Mouse (Mus musculus) kidney, postnatal 36 days (tissue): Measurements from ENCODE around the gene Hsd11b1.
A peak's percentile ranks its signal among the peaks of the same experiment; 100 is the strongest.

Experiments used
- DNase-seq, 2 experiments: peaks; one replicate each; pipeline ENCODE4 v3.0.0; 2021 to 2022; ENCODE audit warnings: mixed read lengths in 2 of 2

Gene Hsd11b1

GRCm38 (mm10) chr1:193263955-193264598 is at the start of gene Hsd11b1:
Gene Hsd11b1, minus strand, starts transcription at chr1:193264075.
- no peak for DNase-seq

- DNase-seq, result peak; percentile 84 to 89
Observed at GRCm38 (mm10) chr1:193311596-193311995, 47.7 kb upstream of the Hsd11b1 start.

GRCm38 (mm10) chr1:193310519-193311085 is 46.7 kb upstream of the Hsd11b1 start:
- peak in 1 of 2 experiments; percentile 30 for DNase-seq

- no peak for DNase-seq
Observed at GRCm38 (mm10) chr1:193309785-193310518, 46.1 kb upstream of the Hsd11b1 start.

GRCm38 (mm10) chr1:193306832-193307231 is 43.0 kb upstream of the Hsd11b1 start:
- DNase-seq, result no peak

- DNase-seq, result no peak
Observed at GRCm38 (mm10) chr1:193305386-193305785, 41.5 kb upstream of the Hsd11b1 start.

GRCm38 (mm10) chr1:193303096-193303495 is 39.2 kb upstream of the Hsd11b1 start:
- DNase-seq, result no peak

GRCm38 (mm10) chr1:193302093-193302405 is 38.2 kb upstream of the Hsd11b1 start:
- DNase-seq, result no peak

- DNase-seq, result peak; percentile 25 to 47
Observed at GRCm38 (mm10) chr1:193301216-193302092, 37.6 kb upstream of the Hsd11b1 start.

- DNase-seq, result no peak
Observed at GRCm38 (mm10) chr1:193299995-193300394, 36.1 kb upstream of the Hsd11b1 start.

GRCm38 (mm10) chr1:193298141-193298765 is 34.4 kb upstream of the Hsd11b1 start:
- no peak for DNase-seq

- DNase-seq, result no peak
Observed at GRCm38 (mm10) chr1:193295920-193296319, 32.0 kb upstream of the Hsd11b1 start.

GRCm38 (mm10) chr1:193293926-193294325 is 30.1 kb upstream of the Hsd11b1 start:
- peak; percentile 35 to 49 for DNase-seq

- DNase-seq, result no peak
Observed at GRCm38 (mm10) chr1:193293039-193293438, 29.2 kb upstream of the Hsd11b1 start.

GRCm38 (mm10) chr1:193290686-193291085 is 26.8 kb upstream of the Hsd11b1 start:
- no peak for DNase-seq

- peak; percentile 67 to 78 for DNase-seq
Observed at GRCm38 (mm10) chr1:193289914-193290313, 26.0 kb upstream of the Hsd11b1 start.

GRCm38 (mm10) chr1:193289076-193289475 is 25.2 kb upstream of the Hsd11b1 start:
- DNase-seq, result peak in 1 of 2 experiments; percentile 32

- no peak for DNase-seq
Observed at GRCm38 (mm10) chr1:193287578-193287977, 23.7 kb upstream of the Hsd11b1 start.

- DNase-seq, result peak; percentile 43 to 60
Observed at GRCm38 (mm10) chr1:193285766-193286325, 22.0 kb upstream of the Hsd11b1 start.

GRCm38 (mm10) chr1:193284228-193284779 is 20.4 kb upstream of the Hsd11b1 start:
- DNase-seq, result no peak

GRCm38 (mm10) chr1:193281344-193281743 is 17.5 kb upstream of the Hsd11b1 start:
- no peak for DNase-seq

- no peak for DNase-seq
Observed at GRCm38 (mm10) chr1:193279492-193279891, 15.6 kb upstream of the Hsd11b1 start.
